Mouse (Mus musculus) cerebellum, adult 2 months (tissue): ENCODE data around the gene Farsb. TPM values are rescaled to one million over a fixed set of nuclear protein-coding genes. Genes with fewer than 3 reads are reported as not detected.

Experiments
- DNase-seq, 2 experiments: peaks; one replicate each; pipeline ENCODE4 v3.0.0; 2021
- H3K27ac ChIP-seq: fragments of 200-500 bp; 2 replicates; pipeline ENCODE4 v1.5.1; 2012; ENCODE audit warnings: low read length, control low read depth, inconsistent platforms; ENCODE audit not compliant: insufficient read depth
- H3K27me3 ChIP-seq: fragments of 200-500 bp; 2 replicates; pipeline ENCODE4 v1.6.1; 2012; ENCODE audit warnings: inconsistent platforms, mild to moderate bottlenecking, low read length, moderate library complexity; ENCODE audit not compliant: control insufficient read depth, insufficient read depth
- H3K4me1 ChIP-seq: fragments of 200-500 bp; 2 replicates; pipeline ENCODE4 v1.6.1; 2011; ENCODE audit warnings: low read length; ENCODE audit not compliant: control insufficient read depth, insufficient read depth
- H3K4me3 ChIP-seq: fragments of 200-500 bp; replicated peaks from 2 replicates; pipeline ENCODE3; 2011; ENCODE audit warnings: mild to moderate bottlenecking, low read depth, low read length, control low read depth; ENCODE audit not compliant: insufficient read depth
- CTCF ChIP-seq: fragments of 200-500 bp; IDR thresholded peaks from 2 replicates; pipeline ENCODE4 v1.5.1; 2011; ENCODE audit warnings: low read depth, mild to moderate bottlenecking, control low read depth, low read length, moderate library complexity, borderline replicate concordance; ENCODE audit not compliant: insufficient read depth
- POLR2A ChIP-seq: fragments of 200-500 bp; IDR thresholded peaks from 2 replicates; pipeline ENCODE4 v1.6.1; 2011; ENCODE audit warnings: low read length, control low read depth, borderline replicate concordance; ENCODE audit not compliant: insufficient read depth
- WGBS: fragments of 180-500 bp; shearing (Covaris S2); methylation state at CpG from one replicate; pipeline ENCODE4 v1.1.7; 2018; 5-methylcytosine and 5-hydroxymethylcytosine counted together
- polyA plus RNA-seq: library from polyadenylated mRNA; depleted of rRNA; stranded (reverse); fragments of >200 nt; gene quantifications from 2 replicates; pipeline ENCODE4 v1.2.3, GENCODE M21; 2012; rRNA removed

Gene Farsb
- polyA plus RNA-seq, 1 experiment, result 62.6 TPM

DNA sequence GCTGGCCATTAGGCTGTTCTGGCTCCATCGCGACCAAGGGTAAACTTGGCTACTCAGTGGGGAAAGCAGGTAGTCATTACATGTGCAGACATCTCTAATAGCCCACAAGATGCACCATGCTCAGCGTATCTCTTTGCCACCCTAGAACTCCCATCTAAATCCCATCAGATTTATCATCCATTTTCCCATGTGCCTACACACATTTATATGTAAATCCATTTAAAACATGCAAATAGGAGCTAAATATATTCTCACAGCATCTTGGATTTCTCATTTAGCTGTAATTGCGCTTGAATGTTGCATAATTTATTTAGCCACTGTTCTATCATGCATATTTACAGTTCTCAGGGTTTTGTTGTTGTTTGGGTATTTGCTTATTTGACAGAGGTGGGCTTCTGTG is 107.7 kb downstream of the Farsb start:
- no peaks in the 10 kb centered on the region for H3K27me3 ChIP-seq
- no peak for TF ChIP-seq POLR2A
- no peak for TF ChIP-seq CTCF
- H3K4me3 ChIP-seq, result no peak overlapping the region
- peaks cover 14% of the 10 kb centered on the region for H3K4me1 ChIP-seq
- DNase-seq, result no peak
- WGBS, result 85% methylated on average over 4 of the region's 4 CpGs
- no peak overlapping the region for H3K27ac ChIP-seq

DNA sequence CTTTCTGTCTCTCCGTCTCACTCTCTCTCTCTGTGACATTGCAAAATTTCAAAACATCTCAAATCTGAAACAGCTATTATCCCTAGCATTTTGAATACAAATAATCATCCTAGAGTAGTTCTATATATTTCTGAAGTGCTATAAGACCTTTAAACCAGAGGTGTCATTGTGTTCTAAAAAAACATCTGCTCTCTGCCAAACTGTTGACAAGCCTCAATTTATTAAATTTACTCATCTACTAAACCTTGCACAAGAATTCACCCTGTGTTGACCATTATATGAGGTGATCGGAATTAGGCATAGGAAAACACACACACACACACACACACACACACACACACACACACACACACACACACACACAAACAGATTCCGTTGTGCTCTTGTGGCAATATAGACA is 113.6 kb downstream of the Farsb start:
- 92% methylated on average over 3 of the region's 3 CpGs for WGBS
- no peak for TF ChIP-seq CTCF
- no peak for TF ChIP-seq POLR2A
- no peak for DNase-seq

DNA sequence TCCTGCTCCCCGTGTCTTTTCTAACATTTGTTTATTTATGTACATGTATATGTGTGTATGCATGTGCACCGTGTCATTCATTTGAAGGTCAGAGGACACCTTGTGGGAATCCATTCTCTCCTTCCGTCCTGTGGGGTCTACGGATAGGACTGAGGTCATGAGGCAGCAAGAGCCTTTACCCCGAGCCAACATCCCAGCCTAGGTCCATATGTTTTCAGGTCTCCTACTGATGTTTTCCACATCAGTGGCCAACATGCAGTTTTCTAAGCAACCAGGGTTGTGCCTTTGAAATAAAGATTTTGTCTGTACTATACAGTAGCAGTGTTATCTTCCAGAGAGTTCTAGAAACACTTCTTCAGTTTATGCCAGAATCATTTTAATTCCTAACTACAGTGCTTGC is 114.9 kb downstream of the Farsb start:
- peak overlapping the region; percentile 93 for H3K27ac ChIP-seq
- no peak overlapping the region for H3K4me3 ChIP-seq
- 22% methylated on average over 5 of the region's 5 CpGs for WGBS
- TF ChIP-seq CTCF, result no peak
- TF ChIP-seq POLR2A, result no peak
- peaks cover 50% of the 10 kb centered on the region for H3K4me1 ChIP-seq
- peak in 1 of 2 experiments; percentile 55 for DNase-seq
- no peaks in the 10 kb centered on the region for H3K27me3 ChIP-seq

More for the DNA sequence above, 113.6 kb downstream of the Farsb start:
- Histone ChIP-seq H3K4me1 (peaks cover 46% of the 10 kb centered on the region), H3K27ac (no peak overlapping the region), H3K4me3 (no peak overlapping the region), H3K27me3 (no peaks in the 10 kb centered on the region)

DNA sequence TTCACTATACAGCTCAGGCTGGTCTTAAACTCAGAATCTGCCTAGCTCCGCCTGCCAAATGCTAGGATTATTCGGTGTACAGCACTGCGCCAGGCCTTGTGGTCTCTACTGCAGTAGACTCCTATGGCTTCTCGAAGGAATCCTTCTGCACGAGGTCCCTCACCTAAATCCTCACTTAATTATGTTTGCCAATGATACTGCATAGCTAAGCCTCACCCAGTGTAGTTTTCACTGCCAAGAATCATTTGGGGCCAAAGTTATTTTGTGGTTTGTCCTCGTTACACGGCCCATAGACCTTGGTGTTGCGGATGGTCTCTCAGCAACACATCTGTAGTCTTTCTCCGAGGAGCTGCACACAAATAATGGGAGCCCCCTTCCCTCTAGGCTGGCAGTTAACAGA is 116.4 kb downstream of the Farsb start:
- Histone ChIP-seq H3K27me3 (no peaks in the 10 kb centered on the region), H3K4me1 (peaks cover 50% of the 10 kb centered on the region), H3K4me3 (no peak overlapping the region), H3K27ac (peak overlapping the region; percentile 88)
- DNase-seq, result no peak
- 25% methylated on average over 9 of the region's 9 CpGs for WGBS
- TF ChIP-seq POLR2A (no peak), CTCF (no peak)

DNA sequence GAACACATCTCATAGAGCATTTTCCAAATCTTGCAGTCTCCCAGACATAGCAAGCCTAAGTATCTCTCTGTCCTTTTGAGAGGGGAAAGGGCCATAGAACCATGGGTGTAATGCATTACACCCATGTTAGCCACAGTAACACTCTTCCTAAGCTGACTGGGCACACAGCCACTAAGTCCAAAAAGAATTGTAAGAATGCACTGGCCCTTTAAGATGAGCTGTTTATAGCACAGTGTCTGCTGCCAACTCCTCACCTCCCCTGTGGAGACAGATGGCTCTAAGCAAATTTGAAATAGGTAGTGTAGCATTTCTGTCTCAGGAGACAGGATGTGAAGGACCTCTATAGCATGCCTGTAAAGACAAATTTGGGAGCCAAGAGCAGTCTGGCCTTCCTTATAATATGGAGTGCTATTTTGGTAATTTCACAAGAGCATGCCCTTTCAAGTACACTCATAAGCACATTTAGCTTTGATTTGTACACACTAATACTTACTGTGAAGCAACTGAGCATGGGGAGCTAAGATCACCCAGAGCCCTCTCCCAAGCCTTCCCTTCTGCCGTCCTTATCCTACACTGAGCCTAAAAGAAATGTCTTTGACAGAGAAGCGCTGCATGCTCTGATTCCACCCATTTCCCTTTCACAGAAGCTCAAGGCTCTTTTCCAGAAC is 117.0 kb downstream of the Farsb start:
- Histone ChIP-seq H3K4me1 (peaks cover 51% of the 10 kb centered on the region), H3K27me3 (no peaks in the 10 kb centered on the region), H3K4me3 (no peak overlapping the region), H3K27ac (peak overlapping the region; percentile 88)
- peak; percentile 91 to 95 for DNase-seq
- TF ChIP-seq CTCF, result no peak
- TF ChIP-seq POLR2A, result peak; percentile 57; the same call in 1 of the 2 replicates
- WGBS, result 10% methylated on average over 2 of the region's 2 CpGs

DNA sequence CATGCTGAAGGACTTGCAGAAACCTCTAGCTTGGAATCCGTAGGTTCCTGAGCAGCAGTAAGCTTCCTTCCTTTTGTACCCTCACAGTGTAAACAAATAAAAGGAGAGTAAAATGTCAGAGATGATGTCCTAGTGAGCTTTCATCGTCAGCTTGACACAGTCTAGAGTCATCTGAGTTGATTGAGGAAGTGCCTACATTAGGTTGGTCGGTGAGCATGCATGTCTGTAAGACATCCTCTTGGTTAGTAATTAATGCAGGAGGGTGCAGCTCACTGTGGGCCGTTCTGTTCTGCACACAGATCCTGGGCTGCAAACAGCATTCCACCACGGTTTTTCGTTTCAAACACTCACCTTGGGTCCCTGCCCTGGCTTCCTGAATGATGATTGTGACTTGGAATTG is 118.6 kb downstream of the Farsb start:
- TF ChIP-seq POLR2A (no peak), CTCF (no peak)
- Histone ChIP-seq H3K4me1 (peaks cover 49% of the 10 kb centered on the region), H3K27ac (peak overlapping the region; percentile 13), H3K4me3 (no peak overlapping the region), H3K27me3 (no peaks in the 10 kb centered on the region)
- no peak for DNase-seq
- WGBS, result 15% methylated on average over 6 of the region's 6 CpGs

Other genes starting within 250 kb of the Farsb start
- 87.1 and 88.3 TPM in 2 replicates for gene Sgpp2, start 178.6 kb downstream of the Farsb start, polyA plus RNA-seq
- gene Mogat1, start 22.1 kb upstream of the Farsb start, polyA plus RNA-seq, result 0.97 and 1.5 TPM in 2 replicates
- gene BC035947, start 23.3 kb upstream of the Farsb start, polyA plus RNA-seq, result 1.9 and 2.6 TPM in 2 replicates
- 89.9 and 91.8 TPM in 2 replicates for gene Acsl3, start 168.9 kb upstream of the Farsb start, polyA plus RNA-seq
- gene Utp14b, start 169.1 kb upstream of the Farsb start, polyA plus RNA-seq, result 6.2 and 6.5 TPM in 2 replicates